Mouse (Mus musculus): ENCODE measurements around the gene Tacc3.
A peak's percentile ranks its signal among the peaks of the same experiment; 100 is the strongest.

Tacc3 gene

DNA sequence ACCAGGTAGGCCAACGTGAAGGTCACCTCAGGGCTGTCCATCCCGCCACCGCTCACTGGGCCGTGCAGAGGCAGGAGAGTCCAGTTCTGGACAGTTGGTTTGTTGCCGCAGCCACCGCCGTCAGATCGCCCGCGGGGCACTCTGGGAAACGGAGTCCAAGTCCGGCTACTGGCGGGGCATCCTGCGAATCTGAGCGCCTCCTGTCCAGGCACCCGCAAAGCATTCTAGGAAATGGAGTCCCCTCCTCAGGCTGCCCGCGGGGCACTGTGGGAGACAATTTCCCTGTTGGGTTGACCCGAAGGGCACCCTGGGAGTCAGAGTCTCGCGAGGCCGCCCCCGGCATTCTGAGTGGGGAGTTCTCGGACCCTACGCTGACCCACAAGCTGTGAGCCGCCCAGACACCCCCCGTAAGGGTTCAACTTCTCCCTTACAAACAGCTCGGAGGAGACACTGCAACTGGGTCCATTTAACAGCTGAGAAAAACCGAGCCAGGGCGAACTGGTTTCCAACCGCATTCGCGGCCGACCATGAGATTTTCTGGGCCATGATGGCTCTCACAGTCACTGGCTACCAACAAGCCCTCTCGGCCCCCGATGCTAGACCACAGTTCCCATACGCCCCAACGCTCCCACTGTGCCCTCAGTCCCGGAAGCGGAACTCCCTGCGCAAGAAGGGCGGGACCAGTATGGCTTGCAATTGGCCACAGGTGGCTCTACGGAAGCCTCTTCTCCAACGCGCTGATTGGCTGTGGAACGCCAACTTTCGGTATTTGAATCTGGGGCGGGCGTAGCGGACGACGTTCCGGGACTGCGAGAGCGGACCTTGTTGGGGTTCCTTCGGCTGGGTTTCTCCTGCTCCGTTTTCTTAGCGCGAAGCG, at the start of gene Tacc3, which contains the start of gene Tmem129:
Tacc3 (plus strand) TSS at position 342 of the 877 bp plus-strand sequence.
Tmem129 (minus strand) TSS at position 630 of the 877 bp plus-strand sequence.
- peak; percentile 97 for DNase-seq

DNA sequence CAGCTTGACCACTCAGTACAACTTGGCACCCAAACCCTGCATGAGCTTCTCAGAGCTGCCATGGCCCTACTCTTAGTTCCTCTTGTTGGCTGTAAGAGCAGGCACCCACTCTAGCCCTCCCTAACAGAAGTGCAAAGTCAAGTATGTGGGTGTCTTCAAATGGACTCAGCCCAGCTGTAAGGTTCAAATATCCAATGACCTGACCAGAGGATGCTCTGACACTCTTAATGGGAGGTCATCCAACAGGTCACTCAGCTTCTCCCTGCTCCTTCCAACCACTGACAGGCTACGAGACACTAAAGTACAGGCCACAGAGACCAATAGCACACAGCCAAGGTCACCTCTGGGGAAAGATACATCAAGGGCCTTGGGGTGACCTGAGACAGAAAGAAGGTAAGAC, 48.7 kb upstream of the Tacc3 start:
- no peak for DNase-seq

DNA sequence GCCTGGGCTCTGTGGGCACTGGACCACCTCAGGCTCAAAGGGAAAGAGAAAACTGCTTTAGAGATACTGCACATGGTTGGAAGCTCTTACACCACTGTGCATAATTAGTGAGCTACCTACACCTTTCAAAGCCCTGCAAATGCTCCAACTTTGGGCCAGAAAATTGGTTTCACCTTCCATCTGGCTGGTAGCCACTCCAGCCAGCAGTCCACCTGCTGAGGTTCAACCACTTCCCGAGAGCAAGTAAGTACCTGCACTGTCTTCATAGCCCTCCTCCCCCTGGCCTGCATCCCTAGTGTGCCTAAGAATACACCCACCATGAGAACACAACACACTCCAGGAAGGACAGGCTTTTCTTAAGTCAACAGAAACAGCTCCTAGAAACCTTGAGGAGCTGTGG, 46.1 kb upstream of the Tacc3 start:
- no peak for DNase-seq

DNA sequence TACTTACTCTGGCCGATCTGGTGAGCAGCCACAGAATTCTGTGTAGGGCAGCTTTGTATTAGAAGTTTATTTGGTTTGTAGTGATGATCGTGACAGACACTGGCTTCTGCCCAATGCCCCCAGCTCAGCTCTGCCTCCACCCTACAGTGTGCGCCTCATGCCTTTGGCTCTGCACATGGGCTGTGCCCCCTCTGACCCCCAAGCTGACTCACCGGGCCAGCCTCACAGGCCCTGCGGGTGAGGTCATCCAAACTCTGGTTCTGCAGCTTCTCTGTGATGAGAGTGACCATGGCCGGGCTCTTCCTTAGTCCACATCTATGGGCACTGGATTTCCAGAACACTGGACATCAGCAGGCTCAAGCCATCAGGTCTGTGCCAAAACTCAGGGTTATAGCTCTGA, 43.5 kb upstream of the Tacc3 start:
- DNase-seq: no peak

DNA sequence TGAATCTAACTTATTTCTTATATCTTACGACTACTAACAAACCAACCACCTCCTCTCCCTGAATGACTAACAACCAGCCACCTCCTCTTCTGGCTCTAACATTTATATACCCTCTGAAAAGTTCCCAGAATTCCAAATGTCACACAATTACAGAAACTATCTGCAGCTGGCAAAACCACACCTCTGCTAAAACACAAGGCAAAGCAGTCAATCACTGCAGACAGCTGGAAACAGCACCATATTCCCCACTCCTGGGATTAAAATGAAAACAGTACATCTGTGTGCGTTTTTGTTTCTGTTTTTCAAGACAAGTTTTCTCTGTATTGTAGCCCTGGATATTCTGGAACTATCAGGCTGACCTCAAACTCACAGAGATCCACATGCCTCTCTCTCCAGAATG, 35.3 kb upstream of the Tacc3 start:
- DNase-seq: no peak

DNA sequence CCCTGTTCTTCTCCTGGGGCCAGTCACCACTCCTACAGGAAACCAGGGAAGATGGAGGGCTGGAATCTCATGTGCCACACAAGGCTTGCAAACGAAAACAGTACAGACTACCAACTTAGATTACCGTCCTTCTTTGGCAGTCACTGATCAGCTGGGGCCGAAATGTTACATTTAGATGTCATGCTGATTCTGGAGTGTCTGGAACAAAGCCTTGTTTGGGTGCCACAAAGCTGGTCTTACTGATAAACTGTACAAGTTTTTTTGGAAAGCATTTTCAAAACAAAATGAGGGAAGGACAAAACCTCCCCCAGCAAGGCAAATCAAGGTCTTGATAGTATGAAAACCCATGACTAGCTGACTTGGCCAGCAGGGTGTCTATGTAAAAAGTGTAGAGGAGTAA, 34.2 kb upstream of the Tacc3 start:
- DNase-seq: no peak

DNA sequence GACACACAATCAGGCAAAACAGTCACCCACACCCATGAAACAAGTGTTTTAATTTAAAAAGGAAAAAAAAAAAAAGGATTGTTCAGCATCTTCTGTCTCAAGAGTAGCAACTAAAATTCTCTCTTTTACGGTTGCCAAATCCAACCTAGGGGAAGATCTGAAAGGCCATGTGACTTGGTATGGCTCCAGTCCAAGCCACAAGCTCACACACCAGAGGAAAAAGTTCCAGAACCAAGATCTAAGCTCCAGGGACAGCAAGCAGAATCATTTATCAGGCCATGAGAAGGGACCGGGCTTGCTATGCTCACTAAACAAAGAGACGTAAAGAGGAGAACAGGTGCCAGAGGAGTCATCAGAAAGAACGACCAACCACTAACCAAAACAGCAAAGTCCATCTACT, 30.0 kb upstream of the Tacc3 start:
- no peak for DNase-seq

DNA sequence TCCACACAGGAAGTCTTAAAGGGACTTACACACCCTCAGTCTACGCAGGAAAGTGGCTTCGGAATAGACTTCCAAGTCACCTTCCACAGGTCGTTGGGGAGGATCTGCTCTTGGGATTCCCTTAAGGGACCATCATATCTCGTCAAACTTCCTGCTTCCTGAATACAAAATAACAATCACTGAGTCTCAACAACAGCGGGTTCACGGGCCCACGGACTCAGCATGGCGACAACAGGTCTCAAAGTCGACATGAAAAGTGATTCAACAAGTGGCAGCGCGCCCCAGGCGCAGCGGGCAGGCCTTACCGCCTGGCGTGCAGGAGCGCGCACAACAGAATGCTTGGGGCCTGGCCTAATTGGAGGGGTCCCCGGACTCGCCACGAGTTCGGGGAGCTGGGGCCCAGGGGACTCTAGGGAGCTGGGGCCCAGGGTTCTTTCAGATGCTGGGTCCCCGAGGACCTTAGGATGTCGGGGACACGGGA, 29.1 kb upstream of the Tacc3 start:
- DNase-seq: peak; percentile 67

DNA sequence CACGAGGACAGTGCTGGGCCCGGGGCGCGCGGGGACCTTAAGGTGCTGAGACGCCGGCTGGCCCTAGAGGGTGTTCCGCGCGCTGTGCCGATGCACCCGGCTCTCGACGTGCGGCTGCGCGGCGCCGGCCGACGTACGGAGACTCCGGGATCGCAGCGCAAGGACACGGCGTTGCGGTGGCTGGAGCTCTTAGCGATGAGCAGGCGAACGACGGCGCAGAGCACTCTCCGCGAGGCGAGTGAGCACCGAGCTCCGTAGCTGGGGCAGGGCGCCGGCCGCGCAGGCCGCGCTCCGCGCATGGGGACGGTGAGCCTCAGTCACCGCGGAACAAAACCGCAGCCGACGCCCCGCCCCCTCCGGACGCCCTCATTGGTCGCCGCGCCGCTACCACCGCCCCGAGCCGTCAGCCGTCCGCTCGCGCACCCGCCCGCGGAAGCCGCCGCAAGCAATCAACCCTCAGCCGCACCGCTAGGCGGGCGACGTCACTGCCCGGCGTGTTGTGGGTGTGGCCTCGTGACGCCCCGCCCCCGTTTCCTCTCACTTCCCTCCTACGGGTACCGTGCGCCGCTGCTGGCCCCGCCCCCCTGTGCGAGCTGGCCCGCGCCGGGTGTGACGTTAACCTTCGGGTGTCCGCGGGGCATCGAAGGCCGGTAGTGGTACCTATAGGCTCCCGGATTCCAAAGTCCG, 28.5 kb upstream of the Tacc3 start, which contains the start of the genes Fam53a and Gm9903:
Fam53a (minus strand) TSS at position 335 of the 687 bp plus-strand sequence.
Gm9903 (plus strand) TSS at position 625 of the 687 bp plus-strand sequence.
- DNase-seq: peak; percentile 100

DNA sequence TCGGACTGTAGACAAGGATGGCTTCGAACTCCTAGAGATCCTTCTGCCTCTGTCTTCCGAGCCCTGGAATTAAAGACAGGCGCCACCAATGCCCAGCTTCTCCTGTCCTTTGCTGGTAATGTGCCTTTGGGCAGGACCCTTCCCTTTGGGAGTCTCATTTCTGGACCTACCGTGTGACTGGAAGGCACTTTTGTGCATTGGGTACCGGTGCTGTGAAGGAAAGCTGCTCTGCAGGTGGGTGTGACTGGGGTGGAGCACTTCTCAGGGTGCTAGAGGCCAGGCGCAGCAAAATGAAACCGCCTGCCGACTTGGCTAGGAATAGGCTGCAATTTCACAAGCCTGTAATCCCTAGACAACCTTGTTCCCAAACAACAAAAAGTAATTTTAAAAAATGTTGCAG, 27.9 kb upstream of the Tacc3 start:
- DNase-seq: peak; percentile 78

DNA sequence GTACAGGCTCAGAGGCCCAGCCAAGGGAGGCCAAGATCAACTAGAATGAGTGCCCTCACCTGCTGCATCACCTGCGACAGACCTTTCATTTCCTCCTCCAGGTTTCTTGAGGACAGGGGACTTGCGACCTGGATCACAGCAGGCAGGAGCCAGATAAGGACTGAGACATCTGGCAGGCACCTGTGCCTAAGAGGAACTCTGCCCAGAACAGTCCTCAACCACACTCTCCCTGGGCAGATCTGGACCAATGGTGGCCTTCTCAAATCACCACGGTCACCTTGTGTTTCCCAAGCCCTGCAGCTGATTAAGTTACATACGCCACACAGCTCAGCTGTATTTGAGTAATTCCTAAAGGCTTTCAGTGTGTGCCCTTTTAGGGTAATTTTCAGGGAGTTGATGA, 27.3 kb upstream of the Tacc3 start:
- DNase-seq: peak; percentile 35

DNA sequence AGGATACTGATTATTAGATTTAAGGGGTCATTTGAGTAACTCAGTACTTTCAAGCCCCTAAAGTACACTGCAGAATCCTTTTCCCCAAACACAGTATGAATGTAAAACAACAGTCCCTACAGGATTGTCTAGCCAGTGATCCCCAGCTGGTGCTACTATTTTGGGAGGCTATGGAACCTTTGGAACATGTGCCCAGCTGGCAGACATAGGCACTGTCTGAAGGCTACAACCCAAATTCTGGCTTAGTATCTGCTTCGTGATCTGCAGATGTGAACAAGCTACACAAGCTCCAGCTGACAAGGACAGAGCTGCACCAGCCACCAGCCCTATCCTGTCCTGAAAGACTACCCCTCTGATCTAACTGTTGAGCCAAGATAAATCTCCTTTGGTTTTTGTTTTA, 25.4 kb upstream of the Tacc3 start:
- no peak for DNase-seq

DNA sequence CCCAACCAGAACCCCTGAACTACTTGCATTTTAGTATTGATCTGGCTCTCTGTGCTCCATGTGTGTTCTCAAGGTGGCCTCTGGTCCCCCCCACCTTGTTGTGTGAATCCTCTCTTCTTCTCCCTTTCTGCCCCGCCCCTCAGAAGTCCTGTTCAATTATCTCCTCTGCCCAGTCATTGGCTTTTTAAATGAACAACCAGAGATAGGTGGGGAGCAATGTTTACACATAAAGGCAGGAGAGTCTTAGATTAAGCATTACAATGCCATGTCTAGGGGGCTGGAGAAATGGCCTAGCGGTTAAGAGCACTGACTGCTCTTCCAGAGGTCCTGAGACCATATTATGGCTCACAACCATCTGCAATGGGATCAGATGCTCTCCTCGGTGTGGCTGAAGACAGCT, 22.6 kb upstream of the Tacc3 start:
- no peak for DNase-seq

DNA sequence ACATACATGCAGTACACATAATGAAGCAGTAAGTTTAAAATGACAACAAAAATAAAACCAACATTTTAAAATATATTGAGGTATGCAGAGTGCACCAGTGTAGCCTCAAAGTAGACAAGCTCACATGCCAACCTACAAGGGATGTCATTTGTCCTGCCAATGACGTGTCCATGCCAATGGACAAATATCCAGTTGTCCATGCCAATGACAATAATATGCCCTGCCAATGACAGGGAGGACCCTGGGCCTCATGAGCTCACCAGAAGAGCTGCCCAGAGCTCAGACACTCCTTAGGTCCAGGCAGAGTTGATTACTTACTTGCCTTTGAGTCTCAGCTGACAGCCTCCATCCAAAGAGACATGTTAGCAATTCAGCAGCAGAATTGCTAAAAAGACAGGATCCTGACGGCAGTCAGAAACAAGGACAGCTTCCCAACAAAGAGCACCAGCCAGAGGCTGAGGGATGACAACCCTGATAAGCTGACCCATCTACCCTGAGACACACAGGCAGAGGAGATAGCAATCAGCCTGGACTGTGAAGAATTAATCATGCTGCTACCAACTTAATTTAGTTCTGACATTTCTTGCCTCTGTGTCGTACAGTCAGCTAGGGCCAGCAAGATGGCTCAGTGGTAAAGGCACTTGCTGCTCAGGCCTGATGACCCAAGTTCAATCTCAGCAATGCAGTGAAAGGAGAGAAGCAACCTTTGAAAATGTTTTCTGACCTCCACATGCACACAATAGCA, 20.1 kb upstream of the Tacc3 start:
- DNase-seq: no peak

DNA sequence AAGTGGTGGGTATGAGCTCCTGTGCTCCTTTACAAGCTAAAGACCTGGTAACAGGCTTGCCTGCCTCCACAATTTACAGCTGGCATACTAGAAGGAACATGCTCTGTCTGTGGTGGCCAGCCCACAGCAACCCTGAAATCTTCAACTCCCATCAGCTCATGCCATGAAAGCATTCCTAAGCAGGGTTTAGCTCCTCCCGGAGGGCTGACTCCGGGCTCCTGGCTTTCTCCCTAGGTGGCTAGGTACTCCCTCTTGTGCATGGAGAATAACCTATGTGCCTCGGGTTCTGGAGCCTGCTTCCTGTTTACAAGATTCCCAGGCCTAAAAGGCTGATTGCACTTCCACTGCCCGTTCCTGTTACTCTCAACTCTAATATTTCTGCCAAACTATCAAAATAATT, 19.1 kb upstream of the Tacc3 start:
- DNase-seq: no peak

DNA sequence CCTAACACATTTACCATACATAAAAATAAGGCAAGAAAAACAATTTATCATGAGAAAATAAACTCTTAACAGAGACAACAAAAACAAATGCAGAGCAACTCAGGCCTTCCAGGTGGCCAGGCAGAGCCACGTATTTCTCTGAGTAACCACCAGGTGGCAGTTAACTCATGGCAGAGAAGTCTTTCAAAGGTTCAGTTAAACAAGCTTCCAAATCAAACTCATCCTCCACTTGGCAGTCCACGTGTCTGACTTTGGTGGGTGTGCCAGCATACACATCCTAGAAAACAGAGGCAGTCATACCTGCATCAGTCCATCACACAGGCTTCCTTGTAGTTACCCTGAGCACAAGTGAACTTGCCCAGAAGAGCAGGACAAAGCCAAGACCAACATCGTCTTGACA, 17.3 kb upstream of the Tacc3 start:
- peak; percentile 32 for DNase-seq

DNA sequence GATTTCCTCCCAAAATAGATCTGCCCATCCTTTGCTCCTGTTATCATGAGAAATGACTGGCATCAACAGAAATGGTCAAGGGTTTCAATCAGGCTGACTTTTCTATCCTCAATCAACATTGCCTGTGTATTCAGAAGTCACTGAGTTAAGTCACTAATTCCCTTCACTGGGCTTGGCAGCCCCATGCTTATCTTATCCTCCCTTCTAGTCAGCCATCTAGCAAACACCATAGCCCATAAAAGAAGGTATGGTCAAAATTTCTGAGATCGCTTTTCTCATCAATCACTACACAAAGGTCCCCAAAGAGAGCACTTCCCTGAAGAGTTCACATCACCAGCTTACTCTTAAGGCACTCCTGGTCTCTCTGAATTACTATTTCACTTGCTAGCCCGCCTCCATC, 6.9 kb upstream of the Tacc3 start:
- peak; percentile 28 for DNase-seq

DNA sequence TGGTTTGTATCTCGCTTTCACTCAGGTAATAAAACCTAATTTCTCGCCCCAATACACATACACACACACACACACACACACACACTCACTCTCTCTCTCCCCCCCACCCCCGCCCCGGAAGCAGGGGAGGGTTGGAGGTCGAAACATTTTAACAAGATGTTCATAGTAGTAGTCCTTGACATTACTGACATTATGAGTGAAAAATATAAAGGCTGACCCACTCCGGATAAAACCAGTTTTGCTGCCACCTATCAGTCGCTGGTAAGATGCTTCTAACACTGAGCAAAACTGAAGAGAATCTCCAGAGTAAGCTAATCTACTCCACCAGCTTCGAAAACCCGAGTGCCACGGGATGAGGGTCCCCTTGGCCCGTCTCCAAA, 6.4 kb upstream of the Tacc3 start:
- DNase-seq: peak; percentile 40

DNA sequence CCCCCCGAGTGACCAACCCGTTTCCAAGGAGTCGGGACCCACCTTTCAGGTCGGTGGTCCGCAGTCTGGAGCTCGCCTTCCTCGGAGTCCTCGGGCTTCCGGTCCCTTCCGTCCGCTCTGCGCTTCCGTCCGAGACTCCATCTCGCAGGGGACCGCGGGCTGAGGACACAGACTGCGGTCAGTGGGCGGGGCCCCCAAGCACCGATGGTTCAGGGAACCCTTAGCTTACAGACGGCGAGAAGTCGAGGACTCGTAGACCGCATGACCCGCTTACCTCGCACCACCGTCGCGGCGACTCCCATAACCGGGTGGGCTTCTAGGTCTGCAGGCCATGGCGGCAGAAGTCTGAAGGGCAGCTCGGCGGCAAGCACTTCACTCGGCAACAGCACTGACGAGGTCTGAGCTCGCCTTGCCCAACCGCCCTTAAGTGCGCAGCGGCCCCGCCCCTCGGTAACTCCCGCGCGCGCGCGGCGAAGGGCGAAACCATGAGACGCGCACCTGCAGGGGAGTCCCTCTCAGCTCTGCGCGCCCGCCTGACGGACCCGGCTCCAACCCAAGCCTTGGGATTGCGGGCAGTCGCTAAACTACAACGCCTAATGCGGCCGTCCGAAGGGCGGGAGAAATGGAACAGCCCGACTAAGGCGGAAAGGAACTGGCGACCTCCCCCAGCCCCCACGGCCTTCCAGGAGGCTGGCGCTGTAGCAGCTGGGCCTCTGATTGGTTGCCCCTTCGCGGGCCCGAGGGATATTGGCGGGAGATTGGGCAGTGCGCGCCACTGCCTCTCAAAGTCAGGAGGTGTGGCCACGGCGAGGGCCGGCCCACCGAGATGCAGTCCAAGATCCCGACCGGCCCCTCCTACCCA, 5.8 kb upstream of the Tacc3 start, which contains the start of gene Slbp:
Slbp (minus strand) TSS at position 654 of the 862 bp plus-strand sequence.
- DNase-seq: peak; percentile 98

DNA sequence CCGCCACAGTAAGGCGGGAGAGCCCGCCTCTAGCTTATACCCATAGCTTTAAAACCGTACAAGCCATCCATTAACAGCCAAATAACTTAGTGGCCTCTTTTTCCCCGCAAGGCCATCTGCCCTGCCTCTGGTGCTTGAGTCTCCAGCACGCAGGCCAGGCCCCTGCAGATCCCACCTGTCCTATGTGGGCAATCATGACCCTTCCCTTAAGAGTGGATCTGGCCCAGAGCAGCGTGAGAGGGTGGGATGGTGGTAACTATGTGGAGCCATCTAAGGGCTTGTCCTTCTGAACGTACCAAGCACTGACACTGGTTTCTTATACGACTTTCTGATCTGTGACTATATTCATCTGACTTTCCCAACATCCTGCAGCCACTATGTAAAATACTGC, 5.2 kb upstream of the Tacc3 start:
- DNase-seq: no peak

DNA sequence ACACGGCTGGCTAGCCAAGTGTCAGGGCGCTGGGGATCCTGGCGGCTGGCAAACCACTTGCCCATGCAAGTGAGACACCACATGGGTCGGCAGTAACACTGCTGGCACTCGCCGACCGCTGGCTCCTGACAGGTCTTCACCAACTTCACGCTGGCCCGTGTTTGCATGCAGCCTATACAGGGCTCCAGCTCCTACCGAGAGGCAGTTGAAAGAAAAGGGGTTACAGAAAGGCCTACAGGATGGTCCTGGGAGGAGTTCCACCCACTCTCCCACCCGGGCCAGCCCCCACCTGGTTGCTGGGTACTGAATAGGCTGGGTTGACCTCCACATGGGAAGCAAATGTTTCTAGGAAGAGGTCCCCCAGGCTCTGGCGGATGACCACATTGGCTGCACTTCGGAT, 3.5 kb upstream of the Tacc3 start:
- no peak for DNase-seq

DNA sequence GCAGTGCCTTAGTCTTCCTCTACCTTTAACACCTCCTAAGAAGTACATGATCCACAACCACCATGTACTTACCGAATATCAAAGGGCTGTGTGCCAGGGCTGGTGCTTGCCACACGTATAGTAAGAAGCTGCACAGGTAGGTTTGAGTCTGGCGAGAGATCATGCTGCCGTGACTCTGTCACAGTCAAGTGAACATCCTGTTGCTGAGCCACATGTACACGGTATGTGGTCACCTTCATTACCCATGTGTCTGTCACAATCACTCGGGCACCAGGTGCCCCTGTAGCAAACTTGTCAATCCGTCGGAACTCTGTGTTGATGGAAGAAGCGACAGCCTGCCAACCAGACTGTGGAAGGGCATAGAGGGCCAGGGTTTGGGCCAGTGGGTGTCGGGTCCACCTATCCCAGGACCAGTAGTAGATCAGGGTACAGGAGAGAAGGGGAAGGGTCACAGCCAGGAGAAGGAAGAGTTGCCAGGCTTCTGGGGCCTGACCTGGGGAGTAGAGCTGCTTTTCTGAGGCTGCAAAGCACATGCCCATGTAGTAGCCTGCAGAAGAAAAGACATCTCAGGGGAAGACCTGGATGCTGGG, 2.6 kb upstream of the Tacc3 start:
- DNase-seq: no peak

All from liver (tissue).